In genomic region chr2:164794293-164794692, GRCm38 (mm10) we compare ENCODE assay signal across 7 mouse cellular contexts. TPM values are rescaled to one million over a fixed set of nuclear protein-coding genes. Genes with fewer than 3 reads are reported as not detected.
DNase-seq lines count a peak whose midpoint lies in the region; ATAC-seq lines count a peak whose summit lies in the region.

No protein-coding gene starts in this region.

- peak; percentile 93 for DNase-seq in R1 (ENCODE audit: low read depth, low spot score)
- peak; percentile 91 for DNase-seq in cerebellum, adult 9-10 months
- peak; percentile 68 to 74 for DNase-seq in frontal cortex, postnatal 10 days (ENCODE audit: low spot score in 2 of 2)
- peak; percentile 89 for DNase-seq in hindbrain, embryonic 14.5 days (ENCODE audit: low spot score)
- DNase-seq in layer of hippocampus, postnatal 36 days, result peak; percentile 74 to 81
- DNase-seq in lung, postnatal 4 days, result peak; percentile 80 to 87
- peak; percentile 89 to 90 for DNase-seq in right cerebral cortex, postnatal 10 days (ENCODE audit: low spot score in 2 of 2)

- no peaks in the 10 kb centered on the region for H3K9me3 ChIP-seq in hindbrain, embryonic 14.5 days (ENCODE audit: control insufficient read depth, low read length)

- peaks cover 83% of the 10 kb centered on the region for H3K36me3 ChIP-seq in hindbrain, embryonic 14.5 days (replicated peaks; ENCODE audit: control insufficient read depth, insufficient read depth)

- no peak overlapping the region for H3K4me3 ChIP-seq in hindbrain, embryonic 14.5 days (replicated peaks; ENCODE audit: low read length)

- H3K4me1 ChIP-seq in hindbrain, embryonic 14.5 days (replicated peaks; ENCODE audit: control insufficient read depth, insufficient read depth, low read length), result no peaks in the 10 kb centered on the region

- 37% methylated on average over 5 of the region's 5 CpGs for WGBS in hindbrain, embryonic 14.5 days

- no peak overlapping the region for H3K4me2 ChIP-seq in hindbrain, embryonic 14.5 days (replicated peaks)

- no peak overlapping the region for H3K9ac ChIP-seq in hindbrain, embryonic 14.5 days

- H3K27me3 ChIP-seq in hindbrain, embryonic 14.5 days (ENCODE audit: control insufficient read depth, insufficient read depth, low read length), result no peaks in the 10 kb centered on the region

- no peak overlapping the region for H3K27ac ChIP-seq in hindbrain, embryonic 14.5 days

- ATAC-seq in hindbrain, embryonic 14.5 days (ENCODE audit: low FRiP score), result 0 out of 2 replicates have a peak, but pooled peaks have one; percentile 28

RNA-seq across cellular contexts. Expression of gene Snx21, which starts 8.7 kb away (rescaled TPM):
- 33.3 and 40.8 TPM in 2 replicates for polyA plus RNA-seq in hindbrain, embryonic 14.5 days (2014; fragmentation: Nextera tagmentation; extraction: Ambion mirVana)
- total RNA-seq in layer of hippocampus, postnatal 36 days (2021), result 10 to 100 TPM; 36.7 to 44.0 TPM

RNA-seq across cellular contexts. Expression of gene Acot8, which starts 10.4 kb away (rescaled TPM):
- 18.3 and 20.8 TPM in 2 replicates for polyA plus RNA-seq in hindbrain, embryonic 14.5 days (2014; fragmentation: Nextera tagmentation; extraction: Ambion mirVana)
- 10 to 100 TPM; 27.8 to 28.2 TPM for total RNA-seq in layer of hippocampus, postnatal 36 days (2021)

RNA-seq across cellular contexts. Expression of gene Zswim3, which starts 10.6 kb away (rescaled TPM):
- polyA plus RNA-seq in hindbrain, embryonic 14.5 days (2014; fragmentation: Nextera tagmentation; extraction: Ambion mirVana), result 16.4 and 17.0 TPM in 2 replicates
- 1 to 10 TPM; 8.2 to 8.6 TPM for total RNA-seq in layer of hippocampus, postnatal 36 days (2021)

RNA-seq across cellular contexts. Expression of gene Tnnc2, which starts 14.5 kb away (rescaled TPM):
- polyA plus RNA-seq in hindbrain, embryonic 14.5 days (2014; fragmentation: Nextera tagmentation; extraction: Ambion mirVana), result 0.39 TPM in 1 of 2 replicates, not detected in the other
- not detected for total RNA-seq in layer of hippocampus, postnatal 36 days (2021)

RNA-seq across cellular contexts. Expression of gene Ube2c, which starts 24.6 kb away (rescaled TPM):
- 59.4 and 67.9 TPM in 2 replicates for polyA plus RNA-seq in hindbrain, embryonic 14.5 days (2014; fragmentation: Nextera tagmentation; extraction: Ambion mirVana)
- total RNA-seq in layer of hippocampus, postnatal 36 days (2021), result 1 to 10 TPM; 1.2 to 1.5 TPM
